Mouse (Mus musculus): ENCODE results near the gene Slc39a11.

- TF ChIP-seq CTCF (IDR thresholded peaks at IDR 0.05; ENCODE audit: insufficient read depth, low read length) (no peak), POLR2A (IDR thresholded peaks at IDR 0.05; ENCODE audit: borderline replicate concordance, extremely low read depth, low read depth, low read length) (no peak)
These were observed 133.7 kb downstream of the Slc39a11 start for GRCm38 (mm10) chr11:113516156-113516555.
